In the genomic region with DNA sequence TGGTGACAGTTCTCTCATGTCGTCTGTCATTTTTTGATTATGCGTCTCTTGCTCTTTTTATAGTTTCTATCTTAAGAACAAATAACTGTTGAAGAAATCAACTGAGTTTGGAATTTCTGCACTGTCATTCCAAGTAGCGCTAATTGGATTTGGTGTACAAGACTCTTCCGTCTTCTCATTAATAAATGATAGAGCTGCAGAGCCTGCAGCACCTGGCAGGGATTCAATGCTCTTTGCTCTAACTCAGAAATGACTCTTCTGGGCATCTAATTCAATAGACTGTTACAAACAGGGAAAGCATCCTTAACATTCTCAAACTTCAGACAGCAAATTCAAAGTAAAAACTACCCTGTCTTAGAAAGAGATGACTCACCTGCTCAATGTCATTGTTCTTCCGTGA, we compare ENCODE assay signal across 25 mouse cellular contexts.
A peak's percentile ranks its signal among the peaks of the same experiment; 100 is the strongest.
DNase-seq lines count a peak whose midpoint lies in the region; ATAC-seq and TF ChIP-seq lines count a peak whose summit lies in the region.
"Had no signal": no experiment of that assay in that cellular context is flagged by ENCODE, and none has a peak within 500 bp of the region (broad histone marks: within the 10 kb centered on the region; RNA-seq: fewer than 3 reads in every experiment).

No protein-coding gene starts in this region.

- no peak for ATAC-seq in hindbrain, postnatal 0 days
- ATAC-seq in hindbrain, embryonic 16.5 days = no peak
- ATAC-seq: forebrain, embryonic 13.5 days; intestine, embryonic 16.5 days; liver, embryonic 12.5 days; liver, postnatal 0 days had no signal

- H3K27ac ChIP-seq in hindbrain, postnatal 0 days = no peak overlapping the region
- H3K27ac ChIP-seq in hindbrain, embryonic 16.5 days (ENCODE audit: low read depth, low read length) = no peak overlapping the region
- H3K27ac ChIP-seq in embryonic fibroblast, embryonic 13.5 days (ENCODE audit: insufficient read depth, low read length) = peak overlapping the region; percentile 61; the same call in 1 of the 2 replicates
- H3K27ac ChIP-seq: forebrain, embryonic 13.5 days; heart, embryonic 10.5 days; heart, embryonic 15.5 days; layer of hippocampus, adult 2 months; liver, embryonic 12.5 days; midbrain, embryonic 12.5 days had no signal

- no peak for TF ChIP-seq CTCF in hindbrain, postnatal 0 days (IDR thresholded peaks at IDR 0.05; ENCODE audit: low read depth)
- TF ChIP-seq CTCF in embryonic fibroblast, embryonic 13.5 days (IDR thresholded peaks at IDR 0.05; ENCODE audit: borderline replicate concordance, insufficient read depth, low read length) = no peak

- H3K27me3 ChIP-seq in hindbrain, postnatal 0 days (ENCODE audit: insufficient read depth, low read length) = no peaks in the 10 kb centered on the region
- no peaks in the 10 kb centered on the region for H3K27me3 ChIP-seq in hindbrain, embryonic 16.5 days (replicated peaks; ENCODE audit: control insufficient read depth, insufficient read depth, low read length)
- H3K27me3 ChIP-seq: forebrain, embryonic 13.5 days; heart, embryonic 15.5 days; liver, embryonic 12.5 days; megakaryocyte, embryonic 14.5 days; midbrain, embryonic 12.5 days had no signal

- 70% methylated on average over 5 of the region's 5 CpGs for WGBS in hindbrain, postnatal 0 days
- 77% methylated on average over 5 of the region's 5 CpGs for WGBS in hindbrain, embryonic 16.5 days

- DNase-seq in hindbrain, postnatal 0 days (ENCODE audit: low spot score) = peak; percentile 26
- DNase-seq in 3T3-L1 (ENCODE audit: low read depth, low spot score) = peak; percentile 9
- peak; percentile 66 to 67 for DNase-seq in kidney, postnatal 25 days
- DNase-seq in lung, postnatal 10 days = no peak
- no peak for DNase-seq in spleen, postnatal 10 days (ENCODE audit: low spot score in 2 of 2)
- DNase-seq: adrenal gland, postnatal 25 days; cerebellum, adult 2 months; cerebellum, postnatal 14 days; gastrocnemius, postnatal 25 days; heart, adult 11 months; left cerebral cortex, postnatal 4 days; liver, postnatal 0 days; lung, postnatal 4 days; thymus, postnatal 14 days had no signal

- H3K4me3 ChIP-seq in hindbrain, postnatal 0 days (ENCODE audit: low read length) = no peak overlapping the region
- no peak overlapping the region for H3K4me3 ChIP-seq in hindbrain, embryonic 16.5 days (ENCODE audit: low read length)
- H3K4me3 ChIP-seq in embryonic fibroblast, embryonic 13.5 days (ENCODE audit: insufficient read depth, low read length) = no peak overlapping the region
- H3K4me3 ChIP-seq: forebrain, embryonic 13.5 days; heart, embryonic 10.5 days; heart, embryonic 15.5 days; layer of hippocampus, adult 2 months; liver, embryonic 12.5 days; megakaryocyte, embryonic 14.5 days; midbrain, embryonic 12.5 days had no signal

- no peaks in the 10 kb centered on the region for H3K36me3 ChIP-seq in hindbrain, postnatal 0 days (ENCODE audit: insufficient read depth, low read length)
- no peaks in the 10 kb centered on the region for H3K36me3 ChIP-seq in hindbrain, embryonic 16.5 days (ENCODE audit: control insufficient read depth, insufficient read depth, low read length)
- H3K36me3 ChIP-seq: G1E; heart, embryonic 10.5 days; heart, embryonic 15.5 days; liver, embryonic 12.5 days; midbrain, embryonic 12.5 days had no signal

- no peak overlapping the region for H3K4me2 ChIP-seq in hindbrain, postnatal 0 days (ENCODE audit: low read depth, low read length)
- no peak overlapping the region for H3K4me2 ChIP-seq in hindbrain, embryonic 16.5 days (ENCODE audit: low read length)
- H3K4me2 ChIP-seq: forebrain, embryonic 13.5 days; heart, embryonic 15.5 days; liver, embryonic 12.5 days; midbrain, embryonic 12.5 days had no signal

- H3K9ac ChIP-seq in hindbrain, postnatal 0 days (replicated peaks; ENCODE audit: low read length) = no peak overlapping the region
- no peak overlapping the region for H3K9ac ChIP-seq in hindbrain, embryonic 16.5 days (ENCODE audit: low read depth, low read length)
- H3K9ac ChIP-seq: forebrain, embryonic 13.5 days; heart, embryonic 15.5 days; liver, embryonic 12.5 days; liver, postnatal 0 days; midbrain, embryonic 12.5 days had no signal

- TF ChIP-seq POLR2A in embryonic fibroblast, embryonic 13.5 days (IDR thresholded peaks at IDR 0.05; ENCODE audit: low read depth, low read length) = no peak

- H3K4me1 ChIP-seq in hindbrain, postnatal 0 days (ENCODE audit: insufficient read depth, low read length) = peaks cover 11% of the 10 kb centered on the region; the same call in 1 of the 2 replicates
- peaks cover 13% of the 10 kb centered on the region for H3K4me1 ChIP-seq in hindbrain, embryonic 16.5 days (ENCODE audit: control insufficient read depth, insufficient read depth, low read depth, low read length)
- H3K4me1 ChIP-seq in embryonic fibroblast, embryonic 13.5 days (ENCODE audit: control insufficient read depth, insufficient read depth, low read length) = peaks cover 23% of the 10 kb centered on the region
- H3K4me1 ChIP-seq: heart, embryonic 15.5 days; liver, embryonic 12.5 days; megakaryocyte, embryonic 14.5 days had no signal

- H3K9me3 ChIP-seq in hindbrain, postnatal 0 days (ENCODE audit: low read length) = no peaks in the 10 kb centered on the region
- no peaks in the 10 kb centered on the region for H3K9me3 ChIP-seq in hindbrain, embryonic 16.5 days (ENCODE audit: control insufficient read depth, low read length)
- H3K9me3 ChIP-seq: forebrain, embryonic 13.5 days; heart, embryonic 10.5 days; heart, embryonic 15.5 days; liver, embryonic 12.5 days; midbrain, embryonic 12.5 days had no signal

Comparison
In these comparisons a context has a peak if more than half of its experiments do, and no peak if none do; other contexts are left out.
1. DNase-seq: peak in hindbrain, postnatal 0 days (single experiment), 3T3-L1 (single experiment) and kidney, postnatal 25 days (2 of 2); none in lung, postnatal 10 days (single experiment) and spleen, postnatal 10 days (0 of 2).